Mouse (Mus musculus) right cerebral cortex, postnatal 25 days (tissue): ENCODE measurements around the gene Polr2b.

Source experiments
- DNase-seq: peaks from one replicate; pipeline ENCODE4 v3.0.0; 2022

The Polr2b gene

DNA sequence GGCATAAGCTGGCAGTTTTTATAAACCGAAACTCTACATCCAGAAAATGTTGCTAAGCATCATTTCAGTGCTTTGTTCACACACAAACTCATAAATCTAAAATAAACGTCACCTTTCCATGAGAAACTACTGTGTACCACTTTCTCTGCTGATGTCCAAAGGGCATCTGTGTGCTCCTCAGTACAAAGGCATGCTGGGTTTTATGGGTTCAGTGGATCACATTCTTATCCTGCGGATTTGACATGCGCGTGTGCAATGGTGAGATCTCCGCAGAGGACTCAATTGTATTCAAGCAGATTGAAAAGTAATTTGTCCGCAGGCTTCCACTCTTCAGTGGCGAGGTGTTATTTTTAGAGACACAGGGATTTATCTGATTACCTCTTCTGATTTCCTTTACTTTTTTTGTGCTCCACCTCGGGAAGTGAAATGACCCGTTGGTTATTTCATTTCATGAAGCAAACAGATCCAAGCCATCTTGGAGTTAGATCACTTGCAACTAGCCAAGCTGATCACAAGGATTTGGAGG, 83.2 kb downstream of the Polr2b start:
- no peak for DNase-seq

DNA sequence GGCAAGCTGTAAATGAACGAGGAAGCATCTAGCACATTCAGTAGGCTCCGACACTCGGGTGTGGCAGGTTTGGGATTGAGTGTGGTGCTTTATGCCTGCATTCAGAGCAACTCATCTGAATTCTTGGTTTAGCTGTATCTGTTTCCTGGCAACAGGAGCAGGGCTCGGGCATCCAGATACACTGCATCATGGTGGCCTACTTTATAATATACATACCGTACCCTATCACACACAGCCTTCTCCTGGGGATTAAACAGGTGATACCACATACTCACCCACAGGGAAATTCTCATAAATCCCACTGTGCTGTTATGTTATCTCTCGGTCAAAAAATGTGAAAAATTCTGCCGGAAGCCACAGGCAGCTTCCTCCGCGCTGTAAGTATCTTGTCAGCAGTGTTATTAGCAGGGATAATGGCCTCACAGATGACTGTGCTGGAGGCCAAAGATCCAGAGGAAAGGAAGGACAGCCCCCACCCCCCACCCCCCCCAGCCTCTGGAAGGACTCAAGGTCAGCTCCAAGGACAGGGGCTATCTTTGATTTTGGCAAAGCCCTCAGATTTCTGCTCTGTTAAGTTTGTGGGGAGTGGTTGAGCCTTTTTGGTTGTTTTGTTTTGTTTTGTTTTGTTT, 84.2 kb downstream of the Polr2b start:
- no peak for DNase-seq

DNA sequence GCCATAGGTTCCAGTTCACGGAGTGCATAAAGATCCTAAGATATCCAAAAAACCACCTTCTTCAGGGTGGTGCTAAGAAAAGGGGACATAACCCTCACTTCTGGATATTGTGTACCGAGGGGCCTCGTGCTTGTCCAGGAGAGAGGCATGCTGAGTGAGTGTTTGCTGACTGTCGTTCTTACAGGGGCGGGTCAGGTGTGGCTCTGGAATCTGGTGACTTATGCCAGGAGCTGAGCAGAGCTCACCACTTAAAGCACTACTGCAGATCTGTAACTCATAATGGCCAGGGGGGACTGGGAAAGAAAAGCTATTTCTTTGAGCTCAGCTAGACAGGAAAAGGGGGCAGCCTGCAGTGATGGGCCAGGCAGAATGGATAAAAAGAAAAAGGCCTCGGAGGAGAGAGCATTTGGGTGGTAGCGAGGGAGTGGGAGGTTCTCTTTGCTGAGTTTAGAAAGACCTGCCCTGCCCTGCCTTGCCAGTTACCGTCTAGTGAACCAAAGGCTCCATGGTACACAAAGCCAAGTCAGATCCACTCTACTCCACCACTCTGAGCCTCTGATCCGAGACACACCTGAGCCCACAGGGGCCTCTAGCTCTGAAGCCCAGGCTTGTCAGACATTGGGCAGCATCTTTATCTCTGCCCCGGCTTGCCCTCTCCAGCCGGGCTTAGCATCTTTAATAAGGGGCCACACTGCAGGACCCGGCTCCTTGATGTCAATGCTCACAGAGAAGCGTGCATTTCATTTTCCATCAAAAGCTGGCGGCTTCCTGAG, 88.5 kb downstream of the Polr2b start:
- DNase-seq: no peak
